Mouse (Mus musculus) bone marrow macrophage, adult 2 months (primary cell): ENCODE results near the gene Anapc2.

Source experiments
- CTCF ChIP-seq: IDR thresholded peaks from 2 replicates; pipeline ENCODE4 v1.5.1; 2012; ENCODE audit warnings: low read depth, mild to moderate bottlenecking, low read length, moderate library complexity
- POLR2A ChIP-seq: IDR thresholded peaks from 2 replicates; pipeline ENCODE4 v1.6.1; 2012; ENCODE audit warnings: mild to moderate bottlenecking, low read depth, low read length, borderline replicate concordance

GRCm38 (mm10) chr2:25303452-25303851 lies 31.2 kb downstream of the Anapc2 start:
- TF ChIP-seq CTCF (no peak), POLR2A (no peak)
